Mouse (Mus musculus) CH12.LX (cell line): ENCODE measurements around the gene Ramp1. TPM values are rescaled to one million over a fixed set of nuclear protein-coding genes. Genes with fewer than 3 reads are reported as not detected.

ENCODE experiments used
- DNase-seq: peaks from one replicate; pipeline ENCODE4 v3.0.0-alpha.2; 2013; ENCODE audit errors: extremely low read depth
- H3K27ac ChIP-seq: 2 replicates; pipeline ENCODE4 v1.5.1; 2012; ENCODE audit warnings: low read depth, mild to moderate bottlenecking, control low read depth, moderate library complexity; ENCODE audit not compliant: insufficient read depth
- H3K27me3 ChIP-seq: replicated peaks from 2 replicates; pipeline ENCODE3; 2012; ENCODE audit warnings: inconsistent platforms
- H3K36me3 ChIP-seq, 2 experiments: replicated peaks in 1 of 2; 2 replicates each; pipeline versions ENCODE3 to v1.6.1; 2012; ENCODE audit warnings: inconsistent platforms in 1 of 2, low read length in 1 of 2, mild to moderate bottlenecking in 1 of 2, mixed read lengths in 1 of 2, moderate library complexity in 1 of 2; ENCODE audit not compliant: control insufficient read depth in 1 of 2, insufficient read depth in 1 of 2
- H3K4me1 ChIP-seq, 2 experiments: 2 replicates each; pipeline ENCODE4 v1.6.1; 2012; ENCODE audit warnings: inconsistent platforms in 1 of 2, moderate library complexity in 1 of 2; ENCODE audit not compliant: insufficient read depth in 2 of 2, control insufficient read depth in 1 of 2
- H3K4me2 ChIP-seq: 2 replicates; pipeline ENCODE4 v1.6.1; 2012; ENCODE audit warnings: low read depth, mild to moderate bottlenecking, control low read depth; ENCODE audit not compliant: poor library complexity, insufficient read depth, severe bottlenecking
- H3K4me3 ChIP-seq, 3 experiments: fragments of 150-350 bp in 1 of 3; sonication (generic) in 1 of 3; replicated peaks in 1 of 3; 2 replicates each; pipeline versions ENCODE3 to v1.5.1; 2011 to 2012; ENCODE audit warnings: low read depth in 2 of 3, low read length in 2 of 3, mild to moderate bottlenecking in 2 of 3, moderate library complexity in 2 of 3, control low read depth in 1 of 3, improper control_type of control experiment in 1 of 3, inconsistent platforms in 1 of 3, mixed read lengths in 1 of 3; ENCODE audit not compliant: poor library complexity in 1 of 3
- H3K79me2 ChIP-seq: replicated peaks from 2 replicates; pipeline ENCODE4 v1.6.1; 2012; ENCODE audit warnings: mild to moderate bottlenecking, moderate library complexity; ENCODE audit not compliant: control insufficient read depth, poor library complexity, insufficient read depth, severe bottlenecking; ENCODE audit errors: extremely low read depth
- H3K9ac ChIP-seq: 2 replicates; pipeline ENCODE4 v1.6.1; 2012; ENCODE audit warnings: low read depth, mild to moderate bottlenecking, control low read depth, moderate library complexity; ENCODE audit not compliant: insufficient read depth
- H3K9me3 ChIP-seq: replicated peaks from 2 replicates; pipeline ENCODE3; 2012; ENCODE audit warnings: low read length, inconsistent platforms, mixed read lengths
- CHD1 ChIP-seq: IDR thresholded peaks from 2 replicates; pipeline ENCODE4 v1.6.1; 2012; ENCODE audit warnings: low read depth, low read length, improper control_type of control experiment, inconsistent platforms
- CHD2 ChIP-seq: IDR thresholded peaks from 2 replicates; pipeline ENCODE4 v1.6.1; 2011; ENCODE audit warnings: low read length, improper control_type of control experiment
- CTCF ChIP-seq, 2 experiments: IDR thresholded peaks in 1 of 2; conservative IDR thresholded peaks in 1 of 2; 2 replicates each; pipeline ENCODE4 v1.5.1; 2011 to 2012; ENCODE audit warnings: low read depth in 2 of 2, low read length in 2 of 2, improper control_type of control experiment in 1 of 2, inconsistent platforms in 1 of 2, mild to moderate bottlenecking in 1 of 2, moderate library complexity in 1 of 2
- E2F4 ChIP-seq: IDR thresholded peaks from 2 replicates; pipeline ENCODE4 v1.6.1; 2011; ENCODE audit warnings: low read depth, low read length, improper control_type of control experiment; ENCODE audit not compliant: insufficient replicate concordance
- ELF1 ChIP-seq: IDR thresholded peaks from 2 replicates; pipeline ENCODE4 v1.6.1; 2014; ENCODE audit warnings: low read depth, mild to moderate bottlenecking, inconsistent platforms, low read length, improper control_type of control experiment
- EP300 ChIP-seq: IDR thresholded peaks from 2 replicates; pipeline ENCODE4 v1.6.1; 2011; ENCODE audit warnings: low read length, improper control_type of control experiment
- ETS1 ChIP-seq: conservative IDR thresholded peaks from 2 replicates; pipeline ENCODE4 v1.6.1; 2012; ENCODE audit warnings: low read depth, mild to moderate bottlenecking, inconsistent platforms, low read length, improper control_type of control experiment, moderate library complexity
- GABPA ChIP-seq: IDR thresholded peaks from 2 replicates; pipeline ENCODE4 v1.6.1; 2012; ENCODE audit warnings: low read depth, low read length, improper control_type of control experiment, inconsistent platforms; ENCODE audit not compliant: insufficient replicate concordance
- IRF4 ChIP-seq: IDR thresholded peaks from 2 replicates; pipeline ENCODE4 v1.6.1; 2014; ENCODE audit warnings: low read depth, mild to moderate bottlenecking, inconsistent platforms, low read length, improper control_type of control experiment
- JUN ChIP-seq: IDR thresholded peaks from 2 replicates; pipeline ENCODE4 v1.6.1; 2011; ENCODE audit warnings: low read depth, mild to moderate bottlenecking, low read length, improper control_type of control experiment, moderate library complexity; ENCODE audit not compliant: insufficient read depth
- JUND ChIP-seq: conservative IDR thresholded peaks from 2 replicates; pipeline ENCODE4 v1.6.1; 2011; ENCODE audit warnings: low read depth, low read length, improper control_type of control experiment
- KAT2A ChIP-seq: IDR thresholded peaks from 2 replicates; pipeline ENCODE4 v1.6.1; 2012; ENCODE audit warnings: low read length, improper control_type of control experiment, inconsistent platforms; ENCODE audit not compliant: insufficient replicate concordance
- MAX ChIP-seq: IDR thresholded peaks from 2 replicates; pipeline ENCODE4 v1.6.1; 2011; ENCODE audit warnings: low read length, improper control_type of control experiment
- MXI1 ChIP-seq: IDR thresholded peaks from 2 replicates; pipeline ENCODE4 v1.6.1; 2011; ENCODE audit warnings: mild to moderate bottlenecking, low read depth, low read length, improper control_type of control experiment
- NELFE ChIP-seq: IDR thresholded peaks from 2 replicates; pipeline ENCODE4 v1.6.1; 2011; ENCODE audit warnings: low read depth, low read length, improper control_type of control experiment
- PAX5 ChIP-seq: IDR thresholded peaks from 2 replicates; pipeline ENCODE4 v1.6.1; 2012; ENCODE audit warnings: low read length, inconsistent platforms, mixed read lengths
- POLR2AphosphoS2 ChIP-seq: IDR thresholded peaks from 2 replicates; pipeline ENCODE4 v1.6.1; 2011; ENCODE audit warnings: low read depth, low read length, improper control_type of control experiment
- RCOR1 ChIP-seq: conservative IDR thresholded peaks from 2 replicates; pipeline ENCODE4 v1.6.1; 2012; ENCODE audit warnings: low read depth, mild to moderate bottlenecking, inconsistent platforms, low read length, improper control_type of control experiment
- SMC3 ChIP-seq: IDR thresholded peaks from 2 replicates; pipeline ENCODE4 v1.6.1; 2011; ENCODE audit warnings: low read depth, low read length, improper control_type of control experiment
- TBP ChIP-seq: conservative IDR thresholded peaks from 2 replicates; pipeline ENCODE4 v1.6.1; 2011; ENCODE audit warnings: low read depth, low read length, improper control_type of control experiment
- TCF12 ChIP-seq: IDR thresholded peaks from 2 replicates; pipeline ENCODE4 v1.6.1; 2014; ENCODE audit warnings: low read depth, mild to moderate bottlenecking, inconsistent platforms, low read length, improper control_type of control experiment
- USF1 ChIP-seq: IDR thresholded peaks from 2 replicates; pipeline ENCODE4 v1.6.1; 2014; ENCODE audit warnings: low read depth, mild to moderate bottlenecking, inconsistent platforms, low read length, improper control_type of control experiment
- USF2 ChIP-seq: conservative IDR thresholded peaks from 2 replicates; pipeline ENCODE4 v1.6.1; 2011; ENCODE audit warnings: low read depth, low read length, improper control_type of control experiment
- ZC3H11A ChIP-seq: IDR thresholded peaks from 2 replicates; pipeline ENCODE4 v1.6.1; 2012; ENCODE audit warnings: low read depth, mild to moderate bottlenecking, inconsistent platforms, low read length, improper control_type of control experiment
- ZKSCAN1 ChIP-seq: IDR thresholded peaks from 2 replicates; pipeline ENCODE4 v1.6.1; 2012; ENCODE audit warnings: low read depth, inconsistent platforms, low read length, improper control_type of control experiment, borderline replicate concordance
- ZMIZ1 ChIP-seq: IDR thresholded peaks from 2 replicates; pipeline ENCODE4 v1.6.1; 2012; ENCODE audit warnings: low read depth, mild to moderate bottlenecking, inconsistent platforms, low read length, improper control_type of control experiment
- ZNF384 ChIP-seq: IDR thresholded peaks from 2 replicates; pipeline ENCODE4 v1.6.1; 2012; ENCODE audit warnings: low read depth, low read length, improper control_type of control experiment, inconsistent platforms
- dilution Hi-C: fragments of 300-500 bp; cut with MboI; formaldehyde crosslinking; loops from 2 replicates; pipeline ENCODE4 v1.14.3; 2020; ENCODE audit warnings: low sequenced_read_pairs; ENCODE audit not compliant: extremely low pct_unique_long_range_greater_than_20kb, extremely low pct_ligation_motif_present
- in situ Hi-C: fragments of 300-500 bp; cut with MboI; formaldehyde crosslinking; loops from 3 replicates; pipeline ENCODE4 v1.14.3; 2019; ENCODE audit warnings: low sequenced_read_pairs, low pct_ligation_motif_present, low pct_unique_long_range_greater_than_20kb, mixed read lengths
- polyA plus RNA-seq: library from polyadenylated mRNA; unstranded; fragments of >175 nt; gene quantifications from 2 replicates; pipeline ENCODE4 v1.2.1, GENCODE M21; 2012; ENCODE audit warnings: low read depth; ENCODE audit not compliant: insufficient read length
- total RNA-seq, 2 experiments: library from RNA; depleted of rRNA; stranded (reverse); fragments of 300-350 nt in 1 of 2; fragments of >200 nt in 1 of 2; gene quantifications; 2 replicates each; pipeline ENCODE4 v1.2.3; 2012 to 2014

Gene Ramp1
- total and polyA plus RNA-seq, 3 experiments = not detected

DNA sequence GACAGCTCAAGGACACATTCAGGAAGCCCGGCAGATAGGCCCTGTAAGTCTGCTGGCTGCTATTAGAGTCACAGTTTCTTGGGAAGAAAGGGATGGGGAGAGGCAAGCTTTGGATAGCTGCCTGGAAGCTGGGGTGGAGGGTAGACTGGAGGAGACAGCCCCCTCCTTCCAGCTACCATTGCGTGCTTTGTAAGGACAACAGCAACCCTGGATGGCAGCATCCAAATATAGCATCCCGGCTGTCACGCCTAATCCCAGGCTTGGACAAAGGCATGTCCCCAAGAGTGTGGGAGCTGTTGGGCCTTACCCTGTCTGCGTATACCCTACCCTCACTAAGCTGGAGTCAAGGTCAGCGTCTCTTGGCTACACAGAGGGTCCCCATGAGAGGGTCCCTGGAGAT is 29.7 kb downstream of the Ramp1 start:
- Histone ChIP-seq H3K9ac (no peak overlapping the region), H3K27ac (no peak overlapping the region), H3K4me1 (peaks cover 0 to 16% of the 10 kb centered on the region in 2 experiments; a peak in 2 of 4 replicates), H3K27me3 (peaks cover 2% of the 10 kb centered on the region), H3K36me3 (no peaks in the 10 kb centered on the region), H3K79me2 (no peaks in the 10 kb centered on the region), H3K4me2 (no peak overlapping the region), H3K9me3 (peaks cover 12% of the 10 kb centered on the region), H3K4me3 (no peak overlapping the region)
- in situ Hi-C loops = no loop called here
- TF ChIP-seq JUN (no peak), MXI1 (no peak), IRF4 (no peak), SMC3 (no peak), CHD1 (no peak), MAX (no peak), RCOR1 (no peak), ELF1 (no peak), CHD2 (no peak), TBP (no peak), TCF12 (no peak), ZKSCAN1 (no peak), POLR2AphosphoS2 (no peak), CTCF (conservative IDR thresholded peaks at IDR 0.05 in 1 of 2, IDR thresholded peaks at IDR 0.05 in 1 of 2; ENCODE audit: low read depth in 2 of 2, low read length in 2 of 2) (no peak), E2F4 (no peak), ETS1 (no peak), ZNF384 (no peak), KAT2A (no peak)
- dilution Hi-C loops = no loop called here
- DNase-seq = no peak

DNA sequence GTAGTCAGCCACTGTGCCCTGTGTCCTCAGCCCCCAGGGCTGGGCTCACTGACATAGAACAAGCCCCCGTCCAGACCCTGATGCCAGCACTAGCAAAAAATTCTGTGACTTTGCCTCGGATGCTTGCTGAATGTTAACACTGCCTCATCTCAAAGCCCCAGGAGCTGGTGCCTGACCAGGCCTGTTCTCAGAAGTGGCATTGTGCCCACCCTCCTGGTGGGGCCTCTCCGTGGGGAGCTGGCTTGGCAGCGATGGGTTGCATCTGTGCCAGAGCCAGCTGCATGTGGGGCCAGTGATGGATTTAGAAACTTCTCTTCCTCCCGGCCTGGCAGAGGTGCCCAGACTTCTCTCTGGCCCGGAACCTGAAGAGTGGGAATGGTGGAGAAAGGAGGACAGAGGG is 30.2 kb downstream of the Ramp1 start:
- dilution Hi-C loops = no loop called here
- H3K27ac ChIP-seq = no peak overlapping the region
- in situ Hi-C loops = no loop called here
- peaks cover 12% of the 10 kb centered on the region for H3K9me3 ChIP-seq
- H3K9ac ChIP-seq = no peak overlapping the region
- DNase-seq = no peak
- no peak overlapping the region for H3K4me2 ChIP-seq
- H3K36me3 ChIP-seq = no peaks in the 10 kb centered on the region
- no peaks in the 10 kb centered on the region for H3K79me2 ChIP-seq
- peaks cover 2% of the 10 kb centered on the region for H3K27me3 ChIP-seq
- H3K4me1 ChIP-seq = peaks cover 0 to 16% of the 10 kb centered on the region in 2 experiments; a peak in 2 of 4 replicates
- TF ChIP-seq CHD2 (no peak), RCOR1 (no peak), JUND (no peak), USF2 (no peak), KAT2A (no peak), SMC3 (no peak), ELF1 (no peak), NELFE (no peak), EP300 (no peak), ZNF384 (no peak), USF1 (no peak), ZMIZ1 (no peak), ZKSCAN1 (no peak), ETS1 (no peak), POLR2AphosphoS2 (no peak), PAX5 (no peak), GABPA (no peak), E2F4 (no peak), ZC3H11A (no peak)
- TF ChIP-seq, all 38 proteins: peak for 0
- no peak overlapping the region for H3K4me3 ChIP-seq
